Mouse (Mus musculus) forebrain, embryonic 13.5 days (tissue): ENCODE results near the gene Sptbn1. TPM values are rescaled to one million over a fixed set of nuclear protein-coding genes. Genes with fewer than 3 reads are reported as not detected.
A peak's percentile ranks its signal among the peaks of the same experiment; 100 is the strongest.

Experiments
- ATAC-seq: fragments of 200-750 bp; cut with Nextera tagmentation; 2 replicates; pipeline ENCODE4 v1.8.0; 2017
- H3K27ac ChIP-seq: fragments of 300-500 bp; sonication (generic); 2 replicates; pipeline ENCODE4 v1.5.1; 2015; ENCODE audit warnings: inconsistent platforms, mild to moderate bottlenecking, moderate library complexity
- H3K27me3 ChIP-seq: fragments of 300-500 bp; sonication (generic); 2 replicates; pipeline ENCODE4 v1.6.1; 2015; ENCODE audit warnings: mild to moderate bottlenecking, inconsistent platforms
- H3K36me3 ChIP-seq: fragments of 300-500 bp; sonication (generic); 2 replicates; pipeline ENCODE4 v1.6.1; 2015; ENCODE audit warnings: mild to moderate bottlenecking, inconsistent platforms; ENCODE audit not compliant: poor library complexity, severe bottlenecking
- H3K4me1 ChIP-seq: fragments of 300-500 bp; sonication (generic); 2 replicates; pipeline ENCODE4 v1.6.1; 2015; ENCODE audit warnings: inconsistent platforms
- H3K4me2 ChIP-seq: fragments of 300-500 bp; sonication (generic); 2 replicates; pipeline ENCODE4 v1.6.1; 2015; ENCODE audit warnings: inconsistent platforms, mild to moderate bottlenecking, moderate library complexity
- H3K4me3 ChIP-seq: fragments of 300-500 bp; sonication (generic); 2 replicates; pipeline ENCODE4 v1.5.1; 2015; ENCODE audit warnings: mild to moderate bottlenecking, inconsistent platforms
- H3K9ac ChIP-seq: fragments of 300-500 bp; sonication (generic); 2 replicates; pipeline ENCODE4 v1.6.1; 2015; ENCODE audit warnings: mild to moderate bottlenecking, inconsistent platforms
- H3K9me3 ChIP-seq: fragments of 300-500 bp; sonication (generic); replicated peaks from 2 replicates; pipeline ENCODE4 v1.6.1; 2016; ENCODE audit warnings: inconsistent platforms
- WGBS: fragments of 180-500 bp; shearing (Covaris S2); methylation state at CpG from one replicate; pipeline ENCODE4 v1.1.7; 2015; 5-methylcytosine and 5-hydroxymethylcytosine counted together
- polyA plus RNA-seq: library from polyadenylated mRNA; unstranded; fragments of >200 nt; fragmentation: Nextera tagmentation; extraction: Ambion mirVana; gene quantifications from 2 replicates; pipeline ENCODE4 v1.2.1, GENCODE M21; 2015

Gene Sptbn1
- polyA plus RNA-seq, 1 experiment from 2014 or later = 85.6 TPM

GRCm38 (mm10) chr11:30230330-30230771 is 37.6 kb downstream of the Sptbn1 start:
- Histone ChIP-seq H3K27me3 (no peaks in the 10 kb centered on the region), H3K27ac (no peak overlapping the region), H3K4me2 (no peak overlapping the region), H3K9ac (no peak overlapping the region), H3K36me3 (no peaks in the 10 kb centered on the region), H3K4me3 (no peak overlapping the region), H3K4me1 (peaks cover 6% of the 10 kb centered on the region; the same call in 1 of the 2 replicates), H3K9me3 (no peaks in the 10 kb centered on the region)
- no peak for ATAC-seq
- 87% methylated on average over 4 of the region's 4 CpGs for WGBS

DNA sequence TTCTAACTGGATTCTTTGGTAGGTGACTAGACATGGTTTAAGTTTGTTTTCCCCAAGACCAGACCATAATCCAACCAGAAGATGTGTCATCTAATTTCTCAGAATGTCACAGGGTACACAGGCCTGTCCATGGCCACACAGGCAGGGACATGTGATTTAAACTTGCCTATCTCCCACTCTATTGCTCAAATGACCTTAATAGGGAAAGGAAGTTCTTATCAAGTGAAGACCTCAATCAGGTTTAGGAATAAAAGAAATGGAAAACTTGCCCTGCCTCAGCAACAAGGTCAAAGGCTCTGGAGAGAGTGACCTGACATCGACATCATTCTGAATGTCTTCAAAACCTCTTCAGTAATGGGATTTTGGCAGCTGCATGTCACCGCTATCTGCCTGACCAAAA is 41.2 kb downstream of the Sptbn1 start:
- H3K27ac ChIP-seq = no peak overlapping the region
- H3K4me3 ChIP-seq = no peak overlapping the region
- no peaks in the 10 kb centered on the region for H3K27me3 ChIP-seq
- ATAC-seq = no peak
- H3K9me3 ChIP-seq = no peaks in the 10 kb centered on the region
- H3K4me1 ChIP-seq = 0 out of 2 replicates have a peak, but pooled peaks cover 4% of the 10 kb centered on the region
- H3K36me3 ChIP-seq = no peaks in the 10 kb centered on the region
- H3K9ac ChIP-seq = no peak overlapping the region
- WGBS = 85% methylated on average over 2 of the region's 2 CpGs
- H3K4me2 ChIP-seq = no peak overlapping the region

DNA sequence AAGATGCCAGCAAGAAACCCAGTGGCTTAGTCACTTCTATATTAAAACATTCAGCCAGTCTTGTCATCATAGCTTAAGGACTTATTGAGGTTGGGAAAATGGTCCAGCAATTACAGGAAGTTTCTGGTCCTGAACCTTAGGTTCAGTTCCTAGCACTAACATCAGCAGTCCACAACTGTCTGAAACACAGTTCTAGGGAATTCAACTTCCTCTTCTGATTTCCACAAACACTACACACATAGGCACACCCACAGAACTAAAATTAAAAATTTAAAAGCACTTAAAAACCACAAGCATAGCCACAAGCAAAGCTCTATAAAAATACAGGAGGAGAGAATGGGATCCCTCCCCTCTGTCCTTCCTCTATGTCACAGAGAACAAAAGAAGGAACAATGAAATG is 43.4 kb downstream of the Sptbn1 start:
- H3K9ac ChIP-seq = no peak overlapping the region
- no peaks in the 10 kb centered on the region for H3K4me1 ChIP-seq
- H3K36me3 ChIP-seq = no peaks in the 10 kb centered on the region
- no peak overlapping the region for H3K4me2 ChIP-seq
- no peak for ATAC-seq
- no peaks in the 10 kb centered on the region for H3K27me3 ChIP-seq
- H3K9me3 ChIP-seq = no peaks in the 10 kb centered on the region
- H3K27ac ChIP-seq = no peak overlapping the region
- H3K4me3 ChIP-seq = no peak overlapping the region

- Histone ChIP-seq H3K9ac (no peak overlapping the region), H3K4me1 (no peaks in the 10 kb centered on the region), H3K9me3 (no peaks in the 10 kb centered on the region), H3K4me2 (no peak overlapping the region), H3K4me3 (no peak overlapping the region), H3K27me3 (no peaks in the 10 kb centered on the region), H3K36me3 (no peaks in the 10 kb centered on the region), H3K27ac (no peak overlapping the region)
- peak; percentile 4; the same call in 1 of the 2 replicates for ATAC-seq
- WGBS = 29% methylated on average over 2 of the region's 2 CpGs
Measured at GRCm38 (mm10) chr11:30222636-30223035, 45.3 kb downstream of the Sptbn1 start.

DNA sequence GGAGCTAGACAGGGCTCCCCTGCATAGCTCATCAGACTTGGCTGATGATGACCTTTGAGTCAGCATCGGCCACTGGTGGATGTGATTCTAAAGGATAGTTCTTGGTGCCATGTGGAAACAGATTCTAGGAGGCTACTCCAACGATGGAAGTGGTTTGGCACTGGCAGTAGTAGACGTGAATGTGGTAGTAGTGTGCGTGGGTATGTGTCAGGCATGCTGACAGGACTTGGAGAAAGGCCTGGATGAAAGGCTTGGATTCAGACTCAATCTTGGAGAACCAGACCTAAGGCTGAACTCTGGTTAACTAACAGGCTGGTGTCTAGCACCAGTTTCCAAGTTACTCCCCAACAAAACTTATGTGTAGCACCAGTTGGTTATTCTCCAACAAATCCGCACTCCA is 46.9 kb downstream of the Sptbn1 start:
- Histone ChIP-seq H3K9ac (no peak overlapping the region), H3K4me3 (no peak overlapping the region), H3K36me3 (no peaks in the 10 kb centered on the region), H3K27me3 (no peaks in the 10 kb centered on the region), H3K4me2 (no peak overlapping the region), H3K9me3 (no peaks in the 10 kb centered on the region), H3K4me1 (no peaks in the 10 kb centered on the region), H3K27ac (no peak overlapping the region)
- 93% methylated on average over 5 of the region's 5 CpGs for WGBS
- ATAC-seq = no peak

- Histone ChIP-seq H3K4me1 (no peaks in the 10 kb centered on the region), H3K27me3 (no peaks in the 10 kb centered on the region), H3K9ac (no peak overlapping the region), H3K27ac (no peak overlapping the region), H3K9me3 (no peaks in the 10 kb centered on the region), H3K4me2 (no peak overlapping the region), H3K4me3 (no peak overlapping the region), H3K36me3 (no peaks in the 10 kb centered on the region)
- 92% methylated on average over 1 of the region's 1 CpGs for whole genome bisulfite sequencing
- no peak for ATAC-seq
Measured at GRCm38 (mm10) chr11:30218386-30218785, 49.6 kb downstream of the Sptbn1 start.

DNA sequence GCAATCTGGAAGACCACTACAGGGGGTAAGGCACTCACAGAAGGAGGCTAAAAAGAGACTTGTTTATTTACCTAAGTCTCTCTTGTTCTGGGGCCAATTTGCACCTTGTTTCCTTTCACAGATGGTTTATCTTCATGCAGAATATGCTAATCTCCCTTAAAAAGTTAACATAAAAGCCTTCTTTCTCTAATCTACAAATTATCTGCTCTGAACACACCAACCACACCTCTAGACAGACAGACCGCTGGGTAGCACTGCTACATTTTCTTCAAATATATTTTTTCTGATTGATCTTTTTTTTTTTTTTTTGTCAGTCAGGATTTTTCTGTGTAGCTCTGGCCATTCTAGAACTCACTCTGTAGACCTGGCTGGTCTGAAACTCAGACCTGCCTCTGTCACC is 50.5 kb downstream of the Sptbn1 start:
- Histone ChIP-seq H3K4me3 (no peak overlapping the region), H3K27ac (no peak overlapping the region), H3K27me3 (no peaks in the 10 kb centered on the region), H3K9me3 (no peaks in the 10 kb centered on the region), H3K4me2 (no peak overlapping the region), H3K9ac (no peak overlapping the region), H3K36me3 (no peaks in the 10 kb centered on the region), H3K4me1 (no peaks in the 10 kb centered on the region)
- 48% methylated on average over 1 of the region's 1 CpGs for WGBS
- ATAC-seq = no peak

DNA sequence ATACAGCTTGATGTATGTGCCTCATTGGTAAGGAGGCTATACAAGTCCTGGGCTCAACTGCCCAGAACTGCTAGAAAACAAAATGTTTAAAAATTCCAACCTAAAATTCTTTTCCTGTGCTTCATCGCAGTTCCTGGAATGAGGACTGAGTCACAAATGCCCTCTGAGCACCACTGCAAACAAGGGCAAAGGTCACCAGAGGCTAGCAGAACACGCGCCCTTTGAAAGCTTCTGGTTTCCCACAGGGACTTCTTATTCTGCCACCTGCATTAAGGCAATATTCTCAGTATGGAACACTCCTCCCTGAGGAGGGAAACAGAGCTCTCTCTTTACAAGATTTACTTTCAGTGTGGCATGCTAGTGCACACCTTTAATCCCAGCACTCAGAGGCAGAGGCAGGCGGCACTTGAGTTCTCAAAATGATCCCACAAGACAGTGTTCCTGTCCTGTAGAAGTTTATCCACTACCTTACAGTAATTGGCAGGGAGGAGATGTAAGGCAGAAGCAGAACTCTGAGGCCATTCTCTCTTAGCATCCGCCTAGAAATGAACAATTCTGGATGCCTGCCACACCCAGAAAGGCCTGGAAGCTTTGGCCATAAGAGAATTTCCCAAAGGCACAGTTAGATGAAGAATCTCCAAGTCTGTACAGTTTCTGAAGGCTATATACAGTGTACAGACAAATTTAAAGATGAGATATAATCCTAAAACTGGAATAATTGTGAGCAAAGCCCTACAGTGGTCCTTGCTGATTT is 56.1 kb downstream of the Sptbn1 start:
- 58% methylated on average over 5 of the region's 5 CpGs for WGBS
- H3K27ac ChIP-seq = no peak overlapping the region

GRCm38 (mm10) chr11:30211141-30211540 is 56.8 kb downstream of the Sptbn1 start:
- no peak overlapping the region for H3K4me2 ChIP-seq
- ATAC-seq = no peak
- 79% methylated on average over 3 of the region's 3 CpGs for WGBS

More for the DNA sequence above, 56.1 kb downstream of the Sptbn1 start:
- Histone ChIP-seq H3K9ac (no peak overlapping the region), H3K9me3 (no peaks in the 10 kb centered on the region), H3K36me3 (no peaks in the 10 kb centered on the region), H3K4me2 (no peak overlapping the region), H3K4me3 (no peak overlapping the region), H3K27me3 (no peaks in the 10 kb centered on the region), H3K4me1 (no peaks in the 10 kb centered on the region)
- no peak for ATAC-seq

GRCm38 (mm10) chr11:30210100-30210811 is 57.7 kb downstream of the Sptbn1 start:
- no peaks in the 10 kb centered on the region for H3K4me1 ChIP-seq

More at GRCm38 (mm10) chr11:30211141-30211540, 56.8 kb downstream of the Sptbn1 start:
- no peak overlapping the region for H3K27ac ChIP-seq
- H3K9ac ChIP-seq = no peak overlapping the region
- no peaks in the 10 kb centered on the region for H3K4me1 ChIP-seq
- H3K9me3 ChIP-seq = no peaks in the 10 kb centered on the region
- no peaks in the 10 kb centered on the region for H3K36me3 ChIP-seq
- no peak overlapping the region for H3K4me3 ChIP-seq
- no peaks in the 10 kb centered on the region for H3K27me3 ChIP-seq

DNA sequence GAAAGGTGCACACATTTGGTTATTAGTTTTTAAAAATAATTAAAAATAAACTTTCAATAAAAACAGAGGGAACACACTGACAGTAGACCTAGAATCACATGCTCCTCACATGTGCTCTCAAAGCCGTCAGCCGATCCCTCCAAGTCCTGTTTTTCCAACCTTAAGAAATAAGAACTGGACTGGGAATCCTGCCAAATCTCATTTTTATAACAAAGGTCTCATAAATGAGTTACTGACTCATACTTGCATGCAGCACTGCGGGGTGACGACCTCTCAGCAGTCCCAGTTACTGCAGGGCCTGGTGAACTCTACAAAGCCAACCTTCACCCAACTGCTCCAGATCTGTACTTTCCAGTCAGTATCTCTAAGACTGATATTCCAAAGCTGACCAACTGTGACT is 58.5 kb downstream of the Sptbn1 start:
- WGBS = 58% methylated on average over 4 of the region's 4 CpGs
- Histone ChIP-seq H3K9me3 (no peaks in the 10 kb centered on the region), H3K36me3 (no peaks in the 10 kb centered on the region), H3K4me3 (no peak overlapping the region), H3K27ac (no peak overlapping the region), H3K4me1 (no peaks in the 10 kb centered on the region), H3K4me2 (no peak overlapping the region), H3K27me3 (no peaks in the 10 kb centered on the region), H3K9ac (no peak overlapping the region)
- ATAC-seq = no peak

More at GRCm38 (mm10) chr11:30210100-30210811, 57.7 kb downstream of the Sptbn1 start:
- no peaks in the 10 kb centered on the region for H3K9me3 ChIP-seq
- no peak overlapping the region for H3K9ac ChIP-seq
- no peak for ATAC-seq
- no peaks in the 10 kb centered on the region for H3K36me3 ChIP-seq
- H3K4me3 ChIP-seq = no peak overlapping the region
- WGBS = 86% methylated on average over 6 of the region's 6 CpGs
- no peak overlapping the region for H3K27ac ChIP-seq
- H3K27me3 ChIP-seq = no peaks in the 10 kb centered on the region
- H3K4me2 ChIP-seq = no peak overlapping the region

GRCm38 (mm10) chr11:30204398-30204797 is 63.6 kb downstream of the Sptbn1 start:
- H3K27ac ChIP-seq = no peak overlapping the region
- no peak for ATAC-seq
- no peaks in the 10 kb centered on the region for H3K4me1 ChIP-seq
- no peak overlapping the region for H3K4me2 ChIP-seq
- H3K36me3 ChIP-seq = peaks cover 4% of the 10 kb centered on the region; the same call in 1 of the 2 replicates
- no peak overlapping the region for H3K4me3 ChIP-seq
- no peaks in the 10 kb centered on the region for H3K9me3 ChIP-seq
- H3K9ac ChIP-seq = no peak overlapping the region
- no peaks in the 10 kb centered on the region for H3K27me3 ChIP-seq
